Mouse (Mus musculus) c-Kit-positive CD71-negative TER-119-negative erythroid progenitor cells, embryonic 14.5 days (primary cell): Measurements from ENCODE around the gene Atp5g1.

Source experiments
- DNase-seq: peaks from one replicate; pipeline ENCODE4 v3.0.0-alpha.2; 2013; ENCODE audit warnings: low read depth

Atp5g1 gene

DNA sequence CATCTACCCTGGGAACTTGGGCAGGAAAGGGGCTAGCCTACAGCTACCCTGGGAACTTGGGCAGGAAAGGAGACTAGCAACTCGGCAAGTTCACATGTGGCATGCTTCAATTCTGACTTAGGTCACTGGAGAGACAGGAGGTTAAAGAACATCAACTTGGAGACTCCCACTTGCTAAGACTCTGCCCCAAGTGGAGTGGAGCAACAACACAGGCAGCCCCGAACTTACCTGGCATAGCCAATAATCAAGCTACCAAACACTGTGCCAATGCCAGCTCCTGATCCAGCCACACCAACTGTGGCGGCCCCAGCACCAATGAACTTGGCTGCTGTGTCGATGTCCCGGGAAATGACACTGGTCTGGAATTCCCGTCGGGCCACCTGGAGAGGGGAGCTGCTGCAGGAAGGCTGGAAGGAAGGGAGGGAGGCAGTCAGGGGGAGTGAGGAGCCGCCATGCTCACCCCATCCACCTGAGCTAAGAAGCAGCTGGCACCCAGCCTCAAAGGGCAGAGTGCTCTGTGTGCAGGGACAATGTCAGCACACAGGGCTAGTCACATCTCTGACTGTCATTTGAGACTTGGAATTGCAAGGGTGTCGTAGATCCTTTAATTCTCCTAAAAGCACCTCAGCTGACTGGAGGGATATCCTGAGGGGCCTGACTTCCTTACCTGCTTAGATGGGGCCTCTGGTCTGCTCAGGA is 2.0 kb downstream of the Atp5g1 start:
- DNase-seq, result no peak

GRCm38 (mm10) chr11:96071013-96071412 is 4.5 kb downstream of the Atp5g1 start:
- DNase-seq, result no peak

DNA sequence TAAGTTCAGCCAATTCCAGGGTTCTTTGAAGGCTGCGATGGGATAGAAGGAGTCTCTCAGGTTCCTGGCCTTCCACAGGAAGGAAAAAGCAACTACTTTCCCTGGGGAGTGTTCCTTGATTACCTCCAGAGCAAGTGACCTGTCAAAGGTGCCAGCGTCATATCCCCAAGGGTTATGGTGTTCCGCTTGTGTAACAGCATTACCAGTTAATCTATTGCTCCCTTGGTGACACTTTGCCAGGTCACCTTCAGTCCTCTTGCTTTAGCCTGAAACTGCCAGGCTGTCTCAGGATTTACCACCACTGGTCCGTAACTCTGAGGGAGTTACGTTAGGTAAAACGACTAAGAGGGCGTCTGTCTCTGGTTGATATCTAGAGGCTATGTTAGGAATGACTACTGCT is 5.1 kb downstream of the Atp5g1 start:
- DNase-seq, result no peak

DNA sequence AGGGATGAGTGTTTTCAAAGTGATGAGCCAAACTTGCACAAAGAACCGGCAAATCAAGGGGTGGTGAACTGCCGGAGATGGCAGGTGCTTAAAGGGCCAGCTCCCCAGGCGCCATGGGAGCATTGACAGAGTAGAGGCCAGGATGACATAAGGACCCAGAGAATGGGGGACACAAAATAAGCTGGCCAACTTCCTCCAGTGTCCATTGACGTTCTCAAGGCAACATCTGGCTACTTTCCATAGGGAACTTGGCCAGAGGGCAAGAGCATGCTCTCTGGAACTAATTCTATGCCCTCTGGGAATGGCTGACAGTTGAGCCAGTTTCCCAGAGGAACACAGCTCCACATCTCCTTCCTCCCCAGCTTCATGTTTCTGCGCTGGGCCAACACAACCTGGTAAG is 7.2 kb downstream of the Atp5g1 start:
- no peak for DNase-seq

GRCm38 (mm10) chr11:96065215-96065911 is 10.1 kb downstream of the Atp5g1 start, which contains the start of gene Ube2z:
TSS of gene Ube2z (minus strand) at chr11:96065388.
- DNase-seq, result peak; percentile 94

GRCm38 (mm10) chr11:96064521-96065214 is 10.8 kb downstream of the Atp5g1 start:
- no peak for DNase-seq

DNA sequence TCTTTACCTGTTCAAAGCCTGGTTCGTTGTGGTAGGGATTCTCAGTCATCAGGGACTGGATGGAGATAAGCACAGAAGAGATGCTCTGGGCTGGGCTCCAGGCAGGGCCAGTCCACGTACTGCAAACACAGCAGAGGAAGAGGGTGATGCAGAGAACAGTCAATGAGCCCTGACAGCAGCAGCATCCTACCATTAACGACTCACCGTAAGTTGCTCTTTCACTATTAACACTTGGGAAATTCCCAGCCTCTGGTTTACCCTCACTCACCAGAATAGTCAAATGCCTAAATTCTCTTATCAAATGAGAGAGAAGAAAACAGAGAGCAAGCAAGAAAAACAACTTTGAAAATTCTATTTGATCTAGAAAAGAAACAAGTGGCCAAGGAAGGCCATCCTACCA is 17.2 kb downstream of the Atp5g1 start:
- no peak for DNase-seq

DNA sequence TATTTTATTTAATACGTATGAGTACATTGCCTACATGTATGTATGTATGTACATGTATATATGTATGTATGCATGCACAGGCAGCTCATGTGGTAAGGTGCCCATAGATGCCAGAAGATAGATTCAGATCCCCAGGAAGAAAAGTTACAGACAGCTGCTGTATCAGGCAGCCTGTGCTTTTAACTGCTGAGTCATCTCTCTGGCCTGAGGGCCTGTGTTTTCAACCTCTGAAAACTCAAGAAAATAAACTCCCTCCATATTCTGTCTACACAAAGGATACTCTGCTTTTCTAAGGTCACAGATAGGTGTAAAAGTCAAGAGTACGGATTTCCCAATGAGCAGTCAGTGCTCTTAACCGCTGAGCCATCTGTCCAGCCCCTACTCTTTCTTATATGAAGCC is 24.6 kb downstream of the Atp5g1 start:
- no peak for DNase-seq

GRCm38 (mm10) chr11:96049939-96050338 is 25.5 kb downstream of the Atp5g1 start:
- DNase-seq, result no peak

DNA sequence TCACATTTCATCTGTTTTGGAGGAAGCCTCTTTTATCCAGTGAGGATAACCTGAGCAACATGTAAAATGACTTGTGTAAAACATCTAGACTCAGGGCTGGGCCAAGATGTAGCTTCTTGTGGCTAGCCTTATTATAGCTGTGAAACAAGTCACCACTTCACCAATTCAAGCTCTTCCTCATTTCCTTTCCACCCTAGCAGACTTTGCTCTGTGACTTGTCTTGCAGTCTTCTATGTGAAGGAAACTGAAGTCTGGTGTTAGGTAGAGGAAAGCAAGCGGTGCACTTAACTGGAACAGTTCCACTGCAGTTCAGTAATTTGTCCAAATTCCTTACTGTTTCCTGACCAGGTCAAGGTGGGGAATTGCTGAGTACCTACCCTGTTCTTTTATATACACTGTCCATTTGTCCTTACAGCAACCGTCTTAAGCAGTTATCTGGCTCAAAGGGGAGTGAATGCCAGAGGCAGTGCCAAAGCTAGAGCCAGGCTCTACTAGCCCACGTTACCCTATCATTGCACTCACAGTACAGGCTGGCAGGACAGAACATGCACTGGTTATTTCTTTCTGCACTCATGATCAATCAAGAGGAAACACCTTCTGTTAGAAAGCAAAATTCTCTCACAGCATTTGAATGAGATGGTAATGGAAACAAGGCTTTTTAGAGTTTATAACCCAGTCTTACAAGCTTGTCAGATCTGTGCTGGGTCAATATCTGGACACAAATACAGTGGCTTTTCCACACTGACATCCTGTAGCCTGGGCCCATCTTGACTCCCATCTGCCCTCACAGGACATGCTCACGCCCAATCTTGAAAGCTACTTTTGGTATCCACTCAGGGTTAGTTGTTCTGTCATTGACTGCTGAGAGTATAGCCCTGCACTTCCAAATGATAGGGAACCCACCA is 27.7 kb downstream of the Atp5g1 start:
- DNase-seq, result no peak

DNA sequence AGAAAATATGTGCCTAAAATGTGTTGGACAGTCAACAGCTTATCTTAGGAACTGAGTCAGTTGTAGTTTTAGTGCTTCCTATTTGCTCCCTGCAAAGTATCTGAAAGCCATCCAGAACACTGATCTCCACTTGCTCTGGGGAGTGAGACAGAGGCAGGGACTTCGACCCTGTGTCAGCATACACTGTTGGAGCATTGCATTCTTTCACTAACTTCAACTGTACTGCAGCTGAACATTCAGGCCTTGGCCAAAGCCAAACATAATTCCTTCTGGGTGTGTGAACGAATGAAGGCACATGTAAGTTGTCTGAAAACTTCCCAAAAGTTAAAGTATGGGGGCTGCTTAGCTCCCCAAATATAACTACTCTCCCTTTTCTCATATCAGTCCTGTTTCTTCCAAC is 28.7 kb downstream of the Atp5g1 start:
- DNase-seq, result no peak

DNA sequence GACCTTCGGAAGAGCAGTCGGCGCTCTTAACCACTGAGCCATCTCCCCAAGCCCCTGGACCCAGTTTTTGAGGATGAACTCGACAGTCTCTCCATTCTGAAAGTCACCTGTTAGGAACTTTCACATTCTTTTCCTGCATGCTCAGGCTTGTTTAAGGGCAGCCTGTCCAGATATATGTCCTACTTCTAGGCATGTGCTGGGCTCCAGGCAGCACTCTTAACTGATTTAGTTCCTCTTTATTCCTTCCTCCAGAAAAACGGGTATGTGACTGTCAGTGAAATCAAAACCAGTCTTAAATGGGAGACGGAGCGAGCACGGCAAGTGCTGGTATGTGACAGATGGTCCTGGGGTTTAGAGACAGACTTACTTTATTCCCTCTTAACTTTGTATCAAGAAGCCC is 29.4 kb downstream of the Atp5g1 start:
- no peak for DNase-seq

DNA sequence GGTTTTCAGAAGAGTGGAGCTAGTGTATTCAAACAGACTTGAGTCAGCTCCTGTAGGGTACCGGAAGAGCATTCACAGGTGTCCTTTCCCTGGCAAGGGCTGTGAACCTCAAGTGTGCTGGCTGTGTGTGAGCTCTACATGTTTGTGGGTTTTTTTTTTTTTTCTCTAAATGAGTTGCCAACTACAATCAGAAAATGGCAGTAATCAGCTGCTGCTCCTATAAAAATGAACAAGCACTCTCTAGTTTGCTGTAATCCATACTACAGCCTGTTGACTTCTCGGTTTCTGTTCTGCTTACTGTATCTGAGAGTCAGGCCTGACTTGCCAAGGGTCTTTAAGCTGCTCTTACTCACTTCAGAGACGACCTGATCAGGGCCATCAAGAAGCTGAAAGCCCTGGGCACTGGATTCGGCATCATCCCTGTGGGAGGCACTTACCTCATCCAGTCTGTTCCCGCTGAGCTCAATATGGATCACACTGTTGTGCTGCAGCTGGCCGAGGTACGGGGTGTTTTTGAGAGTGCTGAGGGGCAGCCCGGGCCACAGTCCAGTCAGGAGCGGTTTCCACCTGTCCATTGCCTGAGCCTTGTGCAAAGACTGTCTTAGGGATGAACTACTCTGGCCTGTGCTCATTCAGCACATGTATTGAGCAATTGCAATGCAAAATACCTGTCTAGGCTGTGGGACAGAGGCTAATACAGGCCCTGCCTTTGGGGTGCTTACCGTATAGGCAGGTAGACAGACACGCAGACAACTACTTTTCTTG is 30.5 kb downstream of the Atp5g1 start:
- no peak for DNase-seq

DNA sequence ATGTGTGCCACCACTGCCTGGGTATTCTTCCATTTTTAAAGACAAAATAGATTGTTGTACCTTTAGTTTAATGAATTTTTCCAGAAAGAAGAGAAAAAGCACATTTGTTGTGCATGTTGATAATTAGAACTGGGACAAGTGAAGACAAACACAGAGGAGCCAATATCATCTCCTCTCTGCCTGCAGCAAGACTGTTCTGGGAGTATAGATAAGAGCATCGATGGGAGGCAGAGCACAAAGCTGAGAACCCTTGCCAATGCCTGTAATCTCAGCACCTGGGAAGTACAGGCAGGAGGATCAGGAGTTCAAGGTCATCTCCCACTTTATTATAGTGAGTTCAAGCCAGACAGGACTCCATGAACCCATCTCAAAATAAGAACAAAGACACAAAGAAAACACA is 36.9 kb downstream of the Atp5g1 start:
- no peak for DNase-seq

GRCm38 (mm10) chr11:96037499-96037898 is 38.0 kb downstream of the Atp5g1 start:
- no peak for DNase-seq

DNA sequence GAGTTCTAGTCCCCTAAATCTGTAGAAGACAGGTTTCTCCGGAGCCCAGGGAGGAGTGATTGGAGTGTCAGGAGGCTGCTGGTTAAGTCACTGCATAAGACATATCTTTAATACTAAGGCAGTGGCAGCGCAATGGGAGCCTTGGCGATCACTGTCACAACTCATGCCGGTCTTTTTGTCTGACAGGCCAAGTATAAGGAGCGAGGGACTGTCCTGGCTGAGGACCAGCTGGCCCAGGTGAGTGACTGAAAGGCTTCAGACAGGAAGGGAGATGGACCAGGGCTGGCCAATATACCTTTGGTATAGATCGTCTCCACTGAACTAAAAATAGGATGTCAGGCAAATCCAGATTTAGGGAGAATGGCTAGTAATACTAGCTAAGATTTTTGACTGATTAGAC is 40.3 kb downstream of the Atp5g1 start:
- no peak for DNase-seq

- DNase-seq, result peak; percentile 93
These were observed 40.8 kb downstream of the Atp5g1 start, which contains the start of gene Snf8 for GRCm38 (mm10) chr11:96034596-96035052. TSS of gene Snf8 (plus strand) at chr11:96034885.

DNA sequence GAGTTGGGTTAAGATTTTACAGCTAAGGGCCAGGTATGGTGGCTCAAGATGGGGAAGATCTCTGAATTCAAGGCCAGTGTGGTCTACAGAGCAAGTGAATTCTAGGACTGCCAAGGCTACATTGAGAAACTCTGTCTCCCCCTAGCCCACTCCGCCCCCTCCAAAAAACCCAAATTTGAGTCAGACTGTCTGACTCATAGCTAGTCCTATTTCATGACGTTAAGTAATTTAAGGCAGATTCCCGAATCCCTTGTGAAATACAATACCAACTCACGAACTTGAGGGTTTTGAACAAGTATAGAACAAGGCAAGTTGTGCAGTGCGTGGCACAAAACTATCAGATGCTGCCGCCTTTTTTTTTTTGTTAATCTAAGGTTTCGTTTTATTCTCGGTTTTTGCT is 41.4 kb downstream of the Atp5g1 start:
- peak; percentile 31 for DNase-seq

- peak; percentile 26 for DNase-seq
These were observed 42.2 kb downstream of the Atp5g1 start for GRCm38 (mm10) chr11:96033264-96033663.

GRCm38 (mm10) chr11:96031701-96032100 is 43.8 kb downstream of the Atp5g1 start:
- DNase-seq, result no peak

DNA sequence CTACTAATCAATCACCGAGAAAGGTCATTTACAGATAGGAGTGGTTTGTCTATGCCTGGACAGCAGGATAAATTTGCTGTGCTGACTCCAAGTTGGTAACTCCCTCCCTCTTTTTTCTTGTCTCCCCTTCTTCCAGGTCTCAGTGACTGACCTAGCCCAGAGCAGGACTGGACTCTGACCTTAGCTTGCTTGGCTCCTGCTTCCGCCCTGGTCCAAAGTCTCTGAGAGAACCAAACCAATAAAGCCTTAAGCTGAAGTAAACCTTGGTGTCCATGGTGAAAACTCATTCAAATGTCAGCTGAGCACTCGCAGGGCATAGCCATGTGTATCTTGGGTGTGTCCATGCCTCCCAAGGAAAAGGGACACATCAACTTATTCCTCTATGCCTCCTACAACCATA is 44.9 kb downstream of the Atp5g1 start:
- DNase-seq, result no peak
